Mouse (Mus musculus): ENCODE measurements around the gene Loxl1.

DNA sequence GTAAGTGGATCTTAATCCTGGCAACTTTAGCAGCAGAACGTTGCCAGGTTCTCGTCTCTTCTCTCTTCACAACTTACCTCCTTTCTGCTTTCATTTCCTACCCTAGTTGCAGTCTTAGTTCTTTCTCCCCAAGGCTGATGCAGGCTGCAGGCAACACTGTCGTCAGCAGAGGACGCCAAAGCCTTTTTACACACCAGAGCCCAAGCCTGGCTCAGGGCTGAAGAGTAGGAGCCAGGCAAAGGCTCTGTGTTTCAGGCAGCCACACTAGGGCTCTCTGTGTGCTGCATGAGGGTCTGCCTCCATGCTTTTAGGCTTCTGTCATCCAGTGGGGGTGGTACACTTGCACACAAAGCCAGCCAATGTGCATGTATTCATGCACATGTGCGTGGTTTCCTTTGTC, 17.3 kb upstream of the Loxl1 start:
- TF ChIP-seq EP300 (IDR thresholded peaks at IDR 0.05; ENCODE audit: insufficient read depth, low read depth, low read length), result no peak
- TF ChIP-seq CTCF (IDR thresholded peaks at IDR 0.05; ENCODE audit: low read depth, low read length), result peak; percentile 93
- no peak for TF ChIP-seq POLR2A (IDR thresholded peaks at IDR 0.05; ENCODE audit: insufficient read depth, low read length)
